Mouse (Mus musculus) MEL-GATA-1-ER (cell line): ENCODE data around the gene Mpv17l2.

Experiments
- DNase-seq: peaks from one replicate; pipeline ENCODE4 v3.0.0-alpha.2; 2012; ENCODE audit warnings: low read depth; ENCODE audit errors: extremely low read depth

The Mpv17l2 gene

GRCm38 (mm10) chr8:70790846-70791245, 30.1 kb upstream of the Mpv17l2 start:
- DNase-seq = no peak

- no peak for DNase-seq
Measured at GRCm38 (mm10) chr8:70789046-70789445, 28.3 kb upstream of the Mpv17l2 start.

- DNase-seq = no peak
Measured at GRCm38 (mm10) chr8:70787941-70788667, 27.4 kb upstream of the Mpv17l2 start.

- DNase-seq = no peak
Measured at GRCm38 (mm10) chr8:70787051-70787445, 26.3 kb upstream of the Mpv17l2 start.

- DNase-seq = no peak
Measured at GRCm38 (mm10) chr8:70786291-70787050, 25.7 kb upstream of the Mpv17l2 start.

GRCm38 (mm10) chr8:70780093-70780492, 19.3 kb upstream of the Mpv17l2 start:
- DNase-seq = no peak

GRCm38 (mm10) chr8:70776496-70777444, 16.0 kb upstream of the Mpv17l2 start, which contains the start of gene Pik3r2:
Gene Pik3r2 (minus strand): TSS chr8:70776713.
- DNase-seq = peak; percentile 91

- no peak for DNase-seq
Measured at GRCm38 (mm10) chr8:70775851-70776495, 15.2 kb upstream of the Mpv17l2 start.

- DNase-seq = no peak
Measured at GRCm38 (mm10) chr8:70775227-70775626, 14.5 kb upstream of the Mpv17l2 start.

- DNase-seq = no peak
Measured at GRCm38 (mm10) chr8:70774740-70775139, 14.0 kb upstream of the Mpv17l2 start.

- no peak for DNase-seq
Measured at GRCm38 (mm10) chr8:70773833-70774232, 13.1 kb upstream of the Mpv17l2 start.

- DNase-seq = no peak
Measured at GRCm38 (mm10) chr8:70773410-70773809, 12.7 kb upstream of the Mpv17l2 start.

GRCm38 (mm10) chr8:70772890-70773289, 12.1 kb upstream of the Mpv17l2 start:
- DNase-seq = no peak

GRCm38 (mm10) chr8:70772075-70772474, 11.3 kb upstream of the Mpv17l2 start:
- DNase-seq = no peak

- no peak for DNase-seq
Measured at GRCm38 (mm10) chr8:70771217-70771616, 10.5 kb upstream of the Mpv17l2 start.

- DNase-seq = no peak
Measured at GRCm38 (mm10) chr8:70770748-70771147, 10.0 kb upstream of the Mpv17l2 start.

GRCm38 (mm10) chr8:70769858-70770257, 9.1 kb upstream of the Mpv17l2 start:
- no peak for DNase-seq

- DNase-seq = peak; percentile 84
Measured at GRCm38 (mm10) chr8:70769359-70769758, 8.6 kb upstream of the Mpv17l2 start.

- DNase-seq = no peak
Measured at GRCm38 (mm10) chr8:70768956-70769355, 8.2 kb upstream of the Mpv17l2 start.

GRCm38 (mm10) chr8:70768231-70768776, 7.6 kb upstream of the Mpv17l2 start:
- no peak for DNase-seq

- DNase-seq = no peak
Measured at GRCm38 (mm10) chr8:70767503-70767902, 6.8 kb upstream of the Mpv17l2 start.
